Mouse (Mus musculus): ENCODE measurements around the gene Tac4. TPM values are rescaled to one million over a fixed set of nuclear protein-coding genes. Genes with fewer than 3 reads are reported as not detected.

Gene Tac4
- total and polyA plus RNA-seq, 2 experiments: not detected

DNA sequence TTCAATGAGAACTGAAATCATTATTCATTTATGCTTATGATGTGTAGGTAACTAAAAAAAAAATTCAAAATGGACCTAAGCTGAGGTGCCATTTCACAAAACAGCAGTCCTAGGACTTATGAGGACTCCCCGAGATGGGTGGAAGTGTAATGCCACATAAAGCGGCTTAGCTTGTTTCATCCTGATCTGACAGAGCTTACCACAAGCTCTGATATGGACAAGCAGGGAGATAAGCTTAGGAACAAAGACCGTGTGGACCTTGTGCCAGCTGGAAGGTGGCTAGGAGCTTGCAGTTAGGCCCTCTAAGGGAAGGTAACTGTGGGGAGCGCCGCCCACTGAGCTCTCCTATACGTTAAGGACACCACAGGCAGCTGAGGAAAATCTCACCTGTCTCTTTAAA lies 14.7 kb downstream of the Tac4 start:
- 90% methylated on average over 6 of the region's 6 CpGs for WGBS
- H3K36me3 ChIP-seq (ENCODE audit: control insufficient read depth, insufficient read depth, low read length): peaks cover 74% of the 10 kb centered on the region
- DNase-seq (ENCODE audit: extremely low read depth, low read depth, low spot score): no peak

DNA sequence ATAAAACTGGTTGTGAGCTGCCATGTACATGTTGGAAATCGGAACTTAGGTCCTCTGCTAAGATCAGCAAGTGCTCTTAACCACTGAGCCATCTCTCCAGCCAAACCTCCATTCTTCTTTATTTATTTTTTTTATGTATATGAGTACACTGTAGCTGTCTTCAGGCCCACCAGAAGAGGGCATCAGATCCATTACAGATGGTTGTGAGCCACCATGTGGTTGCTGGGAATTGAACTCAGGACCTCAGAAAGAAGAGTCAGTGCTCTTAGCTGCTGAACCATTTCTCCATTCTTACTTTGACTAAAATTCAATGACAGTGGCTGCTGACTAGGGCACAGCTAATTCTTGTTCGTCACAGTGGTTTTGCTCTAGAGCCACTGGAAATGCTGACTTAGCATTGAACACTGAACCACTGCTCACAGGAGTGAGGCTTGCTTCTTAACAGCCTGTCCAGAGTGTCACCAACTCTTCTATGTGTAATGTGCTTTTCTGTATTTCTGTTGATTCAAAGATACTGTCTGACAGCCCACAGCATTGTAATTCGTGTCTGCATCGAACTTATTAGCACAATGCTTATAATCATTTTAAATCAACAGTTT lies 17.8 kb downstream of the Tac4 start:
- WGBS: 94% methylated on average over 4 of the region's 4 CpGs
- DNase-seq (ENCODE audit: extremely low read depth, low read depth, low spot score): no peak
- 0 out of 2 replicates have a peak, but pooled peaks have one; percentile 2 for TF ChIP-seq CTCF (IDR thresholded peaks at IDR 0.05; ENCODE audit: low read depth, low read length)
- TF ChIP-seq POLR2A (IDR thresholded peaks at IDR 0.05; ENCODE audit: extremely low read depth, insufficient read depth, low read length): no peak
- Histone ChIP-seq H3K9ac (ENCODE audit: low read depth, low read length) (no peak overlapping the region), H3K27me3 (ENCODE audit: control insufficient read depth, insufficient read depth, low read length) (no peaks in the 10 kb centered on the region), H3K4me1 (ENCODE audit: control insufficient read depth, insufficient read depth, low read length) (no peaks in the 10 kb centered on the region), H3K36me3 (ENCODE audit: control insufficient read depth, insufficient read depth, low read length) (peaks cover 87% of the 10 kb centered on the region), H3K27ac (replicated peaks; ENCODE audit: insufficient read depth, low read depth, low read length) (no peak overlapping the region), H3K79me2 (ENCODE audit: control insufficient read depth, insufficient read depth, low read length) (no peaks in the 10 kb centered on the region), H3K4me3 (ENCODE audit: insufficient read depth, low read depth, low read length) (no peak overlapping the region)

More for the DNA sequence above, 14.7 kb downstream of the Tac4 start:
- no peaks in the 10 kb centered on the region for H3K27me3 ChIP-seq (ENCODE audit: control insufficient read depth, insufficient read depth, low read length)
- H3K27ac ChIP-seq (replicated peaks; ENCODE audit: insufficient read depth, low read depth, low read length): no peak overlapping the region
- no peak overlapping the region for H3K4me3 ChIP-seq (ENCODE audit: insufficient read depth, low read depth, low read length)
- no peaks in the 10 kb centered on the region for H3K4me1 ChIP-seq (ENCODE audit: control insufficient read depth, insufficient read depth, low read length)
- H3K9ac ChIP-seq (ENCODE audit: low read depth, low read length): no peak overlapping the region
- TF ChIP-seq POLR2A (IDR thresholded peaks at IDR 0.05; ENCODE audit: extremely low read depth, insufficient read depth, low read length) (no peak), CTCF (IDR thresholded peaks at IDR 0.05; ENCODE audit: low read depth, low read length) (no peak)
- no peaks in the 10 kb centered on the region for H3K79me2 ChIP-seq (ENCODE audit: control insufficient read depth, insufficient read depth, low read length)

DNA sequence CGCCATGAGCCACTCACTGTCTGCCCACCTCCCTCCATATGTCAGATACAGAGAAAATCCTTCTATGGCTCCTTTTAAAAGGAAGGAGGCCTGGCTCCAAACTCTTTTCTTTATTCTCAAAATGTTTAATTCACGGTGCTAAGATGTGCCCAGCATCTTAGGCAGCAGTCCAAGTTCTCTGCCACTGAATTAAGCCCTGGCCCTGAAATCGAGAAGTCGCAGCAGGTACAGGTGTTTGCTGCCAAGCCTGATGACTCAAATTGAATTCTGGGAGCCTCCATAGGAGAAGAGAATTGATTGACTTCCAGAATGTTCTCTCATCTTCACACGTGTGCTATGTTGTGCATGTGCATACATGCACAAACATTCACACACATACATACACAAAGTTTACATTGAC lies 21.0 kb downstream of the Tac4 start:
- Histone ChIP-seq H3K79me2 (ENCODE audit: control insufficient read depth, insufficient read depth, low read length) (no peaks in the 10 kb centered on the region; the same call in 1 of the 2 replicates), H3K27ac (replicated peaks; ENCODE audit: insufficient read depth, low read depth, low read length) (no peak overlapping the region), H3K36me3 (ENCODE audit: control insufficient read depth, insufficient read depth, low read length) (peaks cover 85% of the 10 kb centered on the region), H3K4me1 (ENCODE audit: control insufficient read depth, insufficient read depth, low read length) (no peaks in the 10 kb centered on the region), H3K4me3 (ENCODE audit: insufficient read depth, low read depth, low read length) (no peak overlapping the region), H3K27me3 (ENCODE audit: control insufficient read depth, insufficient read depth, low read length) (no peaks in the 10 kb centered on the region), H3K9ac (ENCODE audit: low read depth, low read length) (no peak overlapping the region)
- 94% methylated on average over 5 of the region's 5 CpGs for WGBS
- DNase-seq (ENCODE audit: extremely low read depth, low read depth, low spot score): no peak
- TF ChIP-seq CTCF (IDR thresholded peaks at IDR 0.05; ENCODE audit: low read depth, low read length): no peak
- no peak for TF ChIP-seq POLR2A (IDR thresholded peaks at IDR 0.05; ENCODE audit: extremely low read depth, insufficient read depth, low read length)

DNA sequence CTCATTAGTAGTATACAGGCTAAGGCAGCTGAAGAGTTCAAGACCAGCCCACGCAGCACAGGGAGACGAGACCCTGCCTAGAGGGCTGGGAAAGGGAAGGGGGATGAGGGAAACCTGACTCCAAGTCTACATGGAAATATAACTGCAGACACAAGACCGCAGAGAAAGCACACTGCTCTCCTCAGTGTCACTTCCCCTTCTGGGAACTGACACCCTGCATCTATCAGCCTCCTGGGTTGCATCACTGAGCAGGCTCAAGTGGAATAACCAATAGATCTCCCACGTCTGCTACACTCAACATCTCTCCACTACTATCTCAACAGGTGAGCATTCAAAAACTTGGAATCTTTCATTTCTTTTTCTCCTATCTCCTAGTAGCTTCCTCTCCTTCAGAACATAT lies 30.7 kb downstream of the Tac4 start:
- H3K27me3 ChIP-seq (ENCODE audit: control insufficient read depth, insufficient read depth, low read length): no peaks in the 10 kb centered on the region

DNA sequence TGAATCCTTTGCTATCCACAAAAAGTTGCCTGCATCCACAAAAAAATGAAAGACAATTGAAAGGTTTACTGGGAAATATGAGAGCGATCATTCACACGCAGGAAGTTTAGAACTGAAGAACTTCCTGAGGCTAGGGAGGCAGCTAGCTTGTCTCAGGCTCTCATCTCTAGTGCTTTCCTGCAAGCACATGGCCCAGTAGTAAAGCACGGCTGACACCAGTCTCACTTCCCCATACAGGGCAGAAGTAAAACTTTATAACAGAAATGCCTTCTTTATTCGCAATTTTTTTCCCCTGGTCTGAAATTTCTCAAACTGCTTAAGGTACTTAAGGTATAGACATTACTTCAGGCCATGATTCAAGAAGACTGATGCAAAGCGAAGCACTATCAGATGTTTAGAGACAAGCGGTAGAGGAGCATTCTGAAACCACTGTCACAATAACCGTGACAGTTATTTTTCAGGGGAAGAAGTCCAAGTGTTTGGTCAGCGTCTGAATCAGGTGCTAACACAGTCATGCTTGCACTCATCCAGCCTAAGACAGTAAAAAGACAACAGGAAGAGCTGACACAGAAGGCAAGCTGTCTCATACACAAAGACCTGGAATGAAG lies 31.8 kb downstream of the Tac4 start:
- peak; percentile 24 for DNase-seq (ENCODE audit: extremely low read depth, low read depth, low spot score)
- H3K4me3 ChIP-seq (ENCODE audit: insufficient read depth, low read depth, low read length): no peak overlapping the region
- peaks cover 64% of the 10 kb centered on the region for H3K36me3 ChIP-seq (ENCODE audit: control insufficient read depth, insufficient read depth, low read length)
- TF ChIP-seq POLR2A (IDR thresholded peaks at IDR 0.05; ENCODE audit: extremely low read depth, insufficient read depth, low read length) (no peak), CTCF (IDR thresholded peaks at IDR 0.05; ENCODE audit: low read depth, low read length) (no peak)
- WGBS: 73% methylated on average over 8 of the region's 8 CpGs
- no peaks in the 10 kb centered on the region for H3K27me3 ChIP-seq (ENCODE audit: control insufficient read depth, insufficient read depth, low read length)
- H3K4me1 ChIP-seq (ENCODE audit: control insufficient read depth, insufficient read depth, low read length): no peaks in the 10 kb centered on the region
- H3K79me2 ChIP-seq (ENCODE audit: control insufficient read depth, insufficient read depth, low read length): peaks cover 3% of the 10 kb centered on the region; the same call in 1 of the 2 replicates
- no peak overlapping the region for H3K27ac ChIP-seq (replicated peaks; ENCODE audit: insufficient read depth, low read depth, low read length)
- H3K9ac ChIP-seq (ENCODE audit: low read depth, low read length): no peak overlapping the region

More for the DNA sequence above, 30.7 kb downstream of the Tac4 start:
- Histone ChIP-seq H3K27ac (replicated peaks; ENCODE audit: insufficient read depth, low read depth, low read length) (no peak overlapping the region), H3K9ac (ENCODE audit: low read depth, low read length) (no peak overlapping the region), H3K36me3 (ENCODE audit: control insufficient read depth, insufficient read depth, low read length) (peaks cover 62% of the 10 kb centered on the region), H3K79me2 (ENCODE audit: control insufficient read depth, insufficient read depth, low read length) (no peaks in the 10 kb centered on the region), H3K4me1 (ENCODE audit: control insufficient read depth, insufficient read depth, low read length) (no peaks in the 10 kb centered on the region), H3K4me3 (ENCODE audit: insufficient read depth, low read depth, low read length) (no peak overlapping the region)
- no peak for DNase-seq (ENCODE audit: extremely low read depth, low read depth, low spot score)
- TF ChIP-seq POLR2A (IDR thresholded peaks at IDR 0.05; ENCODE audit: extremely low read depth, insufficient read depth, low read length) (no peak), CTCF (IDR thresholded peaks at IDR 0.05; ENCODE audit: low read depth, low read length) (no peak)
- WGBS: 79% methylated on average over 4 of the region's 4 CpGs

DNA sequence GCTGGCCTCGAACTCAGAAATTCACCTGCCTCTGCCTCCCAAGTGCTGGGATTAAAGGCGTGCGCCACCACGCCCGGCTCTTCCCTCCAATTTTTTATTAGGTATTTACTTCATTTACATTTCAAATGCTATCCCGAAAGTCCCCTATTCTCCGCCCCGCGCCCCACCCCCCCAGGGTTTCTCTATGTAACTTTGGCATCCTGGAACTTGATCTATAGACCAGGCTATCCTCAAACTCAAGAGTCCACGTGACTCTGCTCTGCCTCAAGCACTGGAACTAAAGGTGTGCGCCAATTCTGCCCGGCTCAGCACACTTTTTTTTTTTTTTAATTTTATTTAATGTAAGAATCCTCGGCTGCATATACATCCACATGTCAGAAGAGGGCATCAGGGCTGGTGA lies 34.4 kb downstream of the Tac4 start:
- Histone ChIP-seq H3K27me3 (ENCODE audit: control insufficient read depth, insufficient read depth, low read length) (no peaks in the 10 kb centered on the region), H3K27ac (replicated peaks; ENCODE audit: insufficient read depth, low read depth, low read length) (no peak overlapping the region), H3K36me3 (ENCODE audit: control insufficient read depth, insufficient read depth, low read length) (peaks cover 55% of the 10 kb centered on the region), H3K4me1 (ENCODE audit: control insufficient read depth, insufficient read depth, low read length) (no peaks in the 10 kb centered on the region), H3K9ac (ENCODE audit: low read depth, low read length) (no peak overlapping the region), H3K79me2 (ENCODE audit: control insufficient read depth, insufficient read depth, low read length) (peaks cover 3% of the 10 kb centered on the region; the same call in 1 of the 2 replicates), H3K4me3 (ENCODE audit: insufficient read depth, low read depth, low read length) (no peak overlapping the region)
- DNase-seq (ENCODE audit: extremely low read depth, low read depth, low spot score): no peak
- TF ChIP-seq CTCF (IDR thresholded peaks at IDR 0.05; ENCODE audit: low read depth, low read length) (no peak), POLR2A (IDR thresholded peaks at IDR 0.05; ENCODE audit: extremely low read depth, insufficient read depth, low read length) (no peak)
- WGBS: 96% methylated on average over 13 of the region's 13 CpGs
